Mouse (Mus musculus) megakaryocyte, embryonic 14.5 days (primary cell): ENCODE measurements around the gene 2010111I01Rik. TPM values are rescaled to one million over a fixed set of nuclear protein-coding genes. Genes with fewer than 3 reads are reported as not detected.

Source experiments
- H3K27me3 ChIP-seq: replicated peaks from 2 replicates; pipeline ENCODE3; 2012; ENCODE audit warnings: inconsistent platforms
- H3K36me3 ChIP-seq: replicated peaks from 2 replicates; pipeline ENCODE3; 2012; ENCODE audit warnings: low read length, inconsistent platforms, mixed read lengths
- H3K4me1 ChIP-seq: 2 replicates; pipeline ENCODE4 v1.6.1; 2012; ENCODE audit warnings: inconsistent platforms
- H3K4me3 ChIP-seq: replicated peaks from 2 replicates; pipeline ENCODE3; 2012; ENCODE audit warnings: moderate library complexity, mild to moderate bottlenecking, inconsistent platforms
- H3K9me3 ChIP-seq: 2 replicates; pipeline ENCODE4 v1.6.1; 2012; ENCODE audit warnings: inconsistent platforms
- FLI1 ChIP-seq: IDR thresholded peaks from 2 replicates; pipeline ENCODE4 v1.6.1; 2012; ENCODE audit warnings: low read length, inconsistent platforms, mixed read lengths
- GATA1 ChIP-seq: IDR thresholded peaks from 3 replicates; pipeline ENCODE4 v1.6.1; 2012; ENCODE audit warnings: mixed read lengths, low read length, inconsistent platforms, borderline replicate concordance
- polyA plus RNA-seq: library from polyadenylated mRNA; stranded (reverse); fragments of >175 nt; gene quantifications from 2 replicates; pipeline ENCODE4 v1.2.3, GENCODE M21; 2012; ENCODE audit warnings: low replicate concordance; ENCODE audit not compliant: insufficient read depth

Gene 2010111I01Rik
- polyA plus RNA-seq, 1 experiment: 46.5 TPM

DNA sequence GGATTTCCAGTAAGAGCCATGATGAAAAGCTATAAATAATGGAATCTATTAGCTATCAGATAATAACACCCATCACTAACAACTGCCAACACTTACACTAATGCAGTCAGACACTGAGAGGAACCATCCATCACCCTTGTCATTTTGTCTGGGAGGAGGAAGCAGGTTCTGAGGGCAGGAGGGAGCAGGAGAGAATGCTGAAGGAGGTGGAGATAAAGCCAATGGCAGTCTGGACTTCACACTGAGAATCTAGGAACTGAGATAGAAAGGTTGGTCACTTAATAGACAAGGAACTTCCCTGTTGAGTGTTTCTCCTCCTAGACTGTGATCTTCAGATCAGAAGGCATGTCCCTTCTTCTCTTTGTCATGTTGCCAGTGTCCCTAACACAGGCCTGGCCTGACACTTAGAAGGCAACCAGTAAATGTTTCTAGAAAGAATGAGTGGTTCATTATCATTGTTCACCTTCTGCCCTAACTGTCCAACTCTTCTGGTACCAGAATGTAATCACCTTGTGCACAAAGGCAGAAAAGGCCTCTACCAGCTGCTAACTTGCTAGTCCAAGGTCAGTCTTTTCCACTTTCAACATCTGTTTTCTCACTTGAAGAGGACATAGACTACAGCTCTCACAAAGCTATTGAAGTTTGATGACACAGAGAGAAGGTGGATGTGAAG lies 173.8 kb downstream of the 2010111I01Rik start:
- no peaks in the 10 kb centered on the region for H3K9me3 ChIP-seq
- no peaks in the 10 kb centered on the region for H3K36me3 ChIP-seq
- TF ChIP-seq GATA1: no peak
- H3K27me3 ChIP-seq: no peaks in the 10 kb centered on the region
- H3K4me1 ChIP-seq: peaks cover 40% of the 10 kb centered on the region
- no peak overlapping the region for H3K4me3 ChIP-seq

DNA sequence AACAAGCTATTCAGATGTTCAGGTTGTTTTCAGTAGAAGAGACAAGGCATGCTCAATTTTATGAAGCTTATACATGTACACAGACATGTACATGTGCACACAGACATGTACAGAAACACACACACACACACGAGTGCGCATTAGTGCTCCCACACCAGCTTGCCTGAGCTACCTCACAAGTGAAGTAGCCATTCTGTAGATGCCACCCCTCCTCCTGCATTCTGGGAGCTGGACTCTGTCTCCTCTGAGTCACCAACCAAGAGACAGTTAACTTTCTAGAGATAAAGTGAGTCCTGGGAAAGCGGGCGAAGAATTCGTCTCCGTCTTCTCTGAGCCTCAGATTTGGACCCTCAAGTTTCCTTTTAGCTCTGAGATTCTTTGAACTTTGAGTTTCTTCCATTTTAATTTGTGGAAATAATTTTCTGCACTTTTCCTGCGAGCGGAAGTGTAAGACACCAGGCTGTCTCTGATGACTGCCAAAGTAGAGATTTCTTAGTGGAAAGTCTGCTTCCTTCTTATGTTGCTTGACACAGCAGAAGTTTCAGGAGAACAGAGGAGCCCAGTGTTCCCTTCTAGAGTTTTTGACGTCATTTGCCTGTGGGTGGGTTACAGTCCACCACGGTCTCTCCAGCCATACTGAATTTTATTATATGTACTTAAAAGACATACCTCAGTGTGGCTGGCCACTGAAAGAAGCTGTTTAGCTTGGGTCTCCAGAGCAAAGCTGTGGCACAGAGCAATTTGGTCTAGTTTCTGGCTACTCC lies 175.0 kb downstream of the 2010111I01Rik start:
- no peaks in the 10 kb centered on the region for H3K9me3 ChIP-seq
- no peaks in the 10 kb centered on the region for H3K27me3 ChIP-seq
- no peak for TF ChIP-seq GATA1
- TF ChIP-seq FLI1: no peak
- H3K36me3 ChIP-seq: no peaks in the 10 kb centered on the region
- peaks cover 34% of the 10 kb centered on the region for H3K4me1 ChIP-seq
- H3K4me3 ChIP-seq: peak overlapping the region; percentile 38

DNA sequence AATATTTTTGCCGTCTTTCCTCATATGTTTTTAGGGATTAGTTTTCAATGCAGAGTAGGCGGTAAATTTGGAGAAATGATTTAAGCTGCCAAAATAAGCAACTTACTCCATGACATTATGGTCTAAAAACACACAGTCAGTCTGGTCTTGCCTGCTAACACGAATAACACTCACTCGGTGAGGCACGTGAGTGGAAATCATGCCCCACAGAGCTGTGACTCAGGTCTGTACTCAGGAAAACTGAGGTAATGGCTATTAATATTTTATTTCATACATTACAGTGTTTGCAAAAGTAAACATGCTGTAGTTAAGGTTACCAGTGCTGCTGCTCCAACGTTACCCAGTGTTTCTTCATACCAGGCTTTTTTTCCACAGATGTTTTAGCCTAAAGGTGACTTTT lies 176.1 kb downstream of the 2010111I01Rik start:
- H3K4me1 ChIP-seq: peaks cover 30% of the 10 kb centered on the region
- H3K36me3 ChIP-seq: no peaks in the 10 kb centered on the region
- TF ChIP-seq FLI1 (no peak), GATA1 (no peak)

DNA sequence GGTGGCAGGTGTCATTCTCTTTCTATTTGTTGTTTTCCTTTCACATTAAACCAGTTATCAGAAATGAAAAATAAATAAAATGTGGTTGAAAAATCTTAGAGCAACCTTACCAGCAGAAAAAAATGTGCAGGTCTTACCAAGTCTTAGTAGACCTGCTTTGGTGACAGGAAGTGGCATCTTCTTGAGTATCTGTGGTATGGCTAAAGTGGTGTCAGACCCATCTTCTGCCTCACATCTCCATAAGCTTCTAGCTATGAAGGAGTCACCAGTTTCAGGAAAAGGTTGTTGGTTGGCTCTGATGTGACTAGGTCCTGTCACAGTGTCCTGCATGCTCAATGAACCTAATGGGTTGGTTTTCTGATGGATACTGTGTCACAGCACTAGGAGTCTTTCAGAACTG lies 176.6 kb downstream of the 2010111I01Rik start:
- Histone ChIP-seq H3K27me3 (no peaks in the 10 kb centered on the region), H3K9me3 (no peaks in the 10 kb centered on the region)
- TF ChIP-seq FLI1 (no peak), GATA1 (no peak)

More for the DNA sequence above, 176.1 kb downstream of the 2010111I01Rik start:
- H3K9me3 ChIP-seq: no peaks in the 10 kb centered on the region
- H3K4me3 ChIP-seq: no peak overlapping the region
- H3K27me3 ChIP-seq: no peaks in the 10 kb centered on the region

DNA sequence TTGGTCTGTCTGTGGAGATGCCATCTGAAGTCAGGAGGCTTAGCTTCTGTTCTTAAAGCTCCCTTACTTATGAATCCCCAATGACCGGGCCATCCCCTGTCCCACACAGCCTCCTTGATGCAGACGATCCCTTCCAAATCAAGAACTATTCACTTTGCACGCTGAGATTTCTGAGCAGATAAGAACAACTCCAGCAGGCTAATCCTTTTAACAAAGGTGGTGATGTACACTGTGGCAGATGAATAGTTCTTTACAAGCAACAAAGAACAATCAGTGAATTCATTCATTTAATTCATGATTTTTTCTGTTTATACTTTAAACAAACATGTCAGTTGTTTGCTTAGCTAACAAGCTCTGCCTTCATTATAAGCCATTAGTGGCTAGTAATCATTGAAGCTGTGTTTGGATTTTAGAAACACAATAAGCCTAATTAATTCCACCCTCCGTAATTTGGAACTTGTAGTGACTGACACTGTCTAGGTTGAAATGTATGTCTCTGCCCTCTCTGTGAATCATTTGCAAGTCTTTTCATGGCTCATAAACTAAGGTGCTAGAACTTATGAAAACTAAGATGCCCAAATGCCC lies 182.0 kb downstream of the 2010111I01Rik start:
- no peak overlapping the region for H3K4me3 ChIP-seq
- H3K27me3 ChIP-seq: peaks cover 2% of the 10 kb centered on the region
- H3K4me1 ChIP-seq: peaks cover 31% of the 10 kb centered on the region
- H3K36me3 ChIP-seq: no peaks in the 10 kb centered on the region
- TF ChIP-seq GATA1 (no peak), FLI1 (no peak)
- no peaks in the 10 kb centered on the region for H3K9me3 ChIP-seq

More for the DNA sequence above, 176.6 kb downstream of the 2010111I01Rik start:
- Histone ChIP-seq H3K4me1 (peaks cover 27% of the 10 kb centered on the region), H3K4me3 (no peak overlapping the region), H3K36me3 (no peaks in the 10 kb centered on the region)

DNA sequence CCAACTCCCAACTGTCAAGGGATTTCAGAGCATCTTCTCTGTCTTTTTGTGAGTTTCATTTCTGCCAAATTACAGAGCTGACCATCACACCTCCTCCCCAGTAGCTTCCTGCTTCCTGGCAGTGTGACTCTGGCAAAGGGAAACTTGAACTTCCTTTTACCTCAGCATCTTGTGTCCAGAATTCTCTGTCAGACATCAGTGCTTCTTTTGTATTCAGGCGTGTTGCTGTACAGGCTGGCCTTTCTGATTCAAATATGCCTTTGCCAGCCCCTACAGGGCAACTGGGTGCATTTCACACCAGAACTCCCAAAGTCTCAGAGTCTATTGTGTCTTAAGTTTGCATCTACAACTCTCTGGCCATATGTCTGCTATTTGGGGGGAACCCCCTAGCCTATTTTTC lies 183.5 kb downstream of the 2010111I01Rik start:
- Histone ChIP-seq H3K27me3 (peaks cover 2% of the 10 kb centered on the region), H3K4me1 (peaks cover 35% of the 10 kb centered on the region), H3K9me3 (no peaks in the 10 kb centered on the region), H3K4me3 (no peak overlapping the region), H3K36me3 (no peaks in the 10 kb centered on the region)
- no peak for TF ChIP-seq GATA1
- TF ChIP-seq FLI1: no peak

DNA sequence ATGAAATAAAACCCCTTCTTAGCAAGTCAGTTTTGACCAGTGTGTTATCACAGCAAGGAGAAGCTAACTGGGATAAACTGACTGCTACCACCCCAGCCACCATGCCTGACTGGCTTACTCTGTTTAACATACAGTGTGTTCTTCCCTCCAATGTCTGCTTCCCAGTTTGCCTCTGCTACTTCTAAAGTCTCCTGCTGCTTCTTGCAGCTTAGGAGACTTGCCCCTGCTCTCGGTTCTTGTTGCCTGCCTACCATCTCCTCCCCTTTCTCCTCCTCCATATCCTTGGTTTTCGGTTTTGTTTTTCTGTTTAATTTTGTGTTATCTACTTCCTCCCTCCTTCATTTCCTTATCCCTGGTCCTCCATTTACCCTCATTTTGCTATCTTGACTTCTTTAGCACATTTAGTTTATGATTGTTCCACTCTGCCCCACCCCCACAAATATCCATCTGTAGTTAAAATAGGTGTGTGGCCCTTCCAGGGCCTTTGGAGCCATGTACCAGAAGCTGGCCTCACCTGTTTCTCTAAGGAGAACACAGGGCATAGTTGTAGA lies 185.9 kb downstream of the 2010111I01Rik start:
- H3K36me3 ChIP-seq: no peaks in the 10 kb centered on the region
- H3K4me1 ChIP-seq: peaks cover 32% of the 10 kb centered on the region
- TF ChIP-seq FLI1: no peak
- no peak for TF ChIP-seq GATA1
- peaks cover 7% of the 10 kb centered on the region for H3K27me3 ChIP-seq
- H3K9me3 ChIP-seq: no peaks in the 10 kb centered on the region
- H3K4me3 ChIP-seq: no peak overlapping the region

DNA sequence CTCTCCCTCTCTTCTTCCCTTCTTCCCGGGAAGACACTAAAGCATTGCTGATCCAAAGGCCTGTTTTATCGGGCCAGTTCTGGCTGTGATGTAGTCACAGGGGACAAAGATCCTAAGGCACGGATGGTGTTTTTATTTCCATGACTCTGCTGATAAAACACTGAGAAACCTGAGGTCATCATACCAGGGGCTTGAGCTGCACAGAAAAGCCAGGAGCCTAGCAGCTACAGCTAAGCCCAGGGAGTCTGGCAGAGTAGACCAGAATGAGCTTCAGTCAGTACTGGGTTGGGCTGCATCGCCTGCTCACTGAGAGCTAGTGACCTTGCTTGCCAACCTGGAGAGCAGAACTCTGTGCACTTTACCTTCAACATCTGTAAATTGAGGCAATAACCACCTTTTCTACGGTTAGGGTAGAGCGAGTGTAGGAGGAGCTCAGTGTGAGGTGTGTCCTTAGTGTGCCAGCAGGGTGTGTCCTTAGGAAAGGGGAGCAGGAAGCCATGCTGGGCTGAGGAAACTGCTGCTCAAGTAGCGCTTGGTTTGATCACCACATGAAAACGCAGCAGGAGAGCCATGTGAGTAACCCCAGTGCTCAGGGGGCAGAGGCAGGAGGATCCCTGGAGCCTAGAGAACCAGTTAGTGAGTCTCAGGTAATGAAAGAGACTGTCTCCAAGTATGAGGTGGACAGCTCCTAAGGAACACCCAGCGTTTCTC lies 186.5 kb downstream of the 2010111I01Rik start:
- no peak overlapping the region for H3K4me3 ChIP-seq
- no peak for TF ChIP-seq GATA1
- TF ChIP-seq FLI1: no peak
- no peaks in the 10 kb centered on the region for H3K9me3 ChIP-seq
- no peaks in the 10 kb centered on the region for H3K36me3 ChIP-seq
- H3K27me3 ChIP-seq: peaks cover 10% of the 10 kb centered on the region
- H3K4me1 ChIP-seq: peaks cover 32% of the 10 kb centered on the region

DNA sequence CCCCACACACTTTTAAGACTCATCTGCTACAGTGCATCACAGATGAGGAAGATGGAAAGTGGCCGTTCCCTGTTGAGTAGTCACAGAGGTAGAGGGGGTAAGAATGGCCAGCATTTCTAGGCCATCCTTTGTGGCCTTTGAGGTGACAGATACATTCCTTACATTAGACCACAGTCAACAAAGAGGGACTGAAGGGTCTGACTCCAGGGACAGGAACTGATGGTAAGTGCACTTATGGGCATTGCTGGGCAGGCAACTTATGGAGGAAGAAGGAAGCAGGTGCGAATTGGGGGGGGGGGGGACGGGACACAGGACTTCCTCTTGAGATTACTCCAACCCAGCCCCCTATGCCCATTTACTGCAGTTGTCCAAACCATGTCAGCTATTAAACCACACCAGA lies 187.8 kb downstream of the 2010111I01Rik start:
- Histone ChIP-seq H3K4me3 (no peak overlapping the region), H3K36me3 (no peaks in the 10 kb centered on the region), H3K4me1 (peaks cover 32% of the 10 kb centered on the region), H3K9me3 (no peaks in the 10 kb centered on the region; the same call in 1 of the 2 replicates), H3K27me3 (peaks cover 14% of the 10 kb centered on the region)
- TF ChIP-seq FLI1 (no peak), GATA1 (no peak)
